Mouse (Mus musculus) MEL (cell line): ENCODE measurements around the gene Srebf1. TPM values are rescaled to one million over a fixed set of nuclear protein-coding genes. Genes with fewer than 3 reads are reported as not detected.

ENCODE experiments used
- DNase-seq: peaks from one replicate; pipeline ENCODE4 v3.0.0; 2011; ENCODE audit warnings: low read depth, low spot score
- H3K27ac ChIP-seq: 2 replicates; pipeline ENCODE4 v1.5.1; 2012; ENCODE audit warnings: low read depth, mild to moderate bottlenecking, control low read depth, low read length, moderate library complexity; ENCODE audit not compliant: control insufficient read depth
- H3K27me3 ChIP-seq, 2 experiments: fragments of 150-350 bp in 1 of 2; sonication (generic) in 1 of 2; 2 replicates each; pipeline ENCODE4 v1.6.1; 2012; ENCODE audit warnings: low read length in 2 of 2, mild to moderate bottlenecking in 2 of 2, improper control_type of control experiment in 1 of 2, moderate library complexity in 1 of 2; ENCODE audit not compliant: insufficient read depth in 2 of 2, control insufficient read depth in 1 of 2
- H3K36me3 ChIP-seq, 2 experiments: 2 replicates each; pipeline ENCODE4 v1.6.1; 2012 to 2014; ENCODE audit warnings: low read length in 2 of 2, improper control_type of control experiment in 1 of 2, inconsistent platforms in 1 of 2, mild to moderate bottlenecking in 1 of 2; ENCODE audit not compliant: insufficient read depth in 2 of 2, control insufficient read depth in 1 of 2
- H3K4me1 ChIP-seq, 2 experiments: fragments of 150-350 bp in 1 of 2; sonication (generic) in 1 of 2; 2 replicates each; pipeline ENCODE4 v1.6.1; 2012; ENCODE audit warnings: low read length in 2 of 2, improper control_type of control experiment in 1 of 2, mild to moderate bottlenecking in 1 of 2; ENCODE audit not compliant: insufficient read depth in 2 of 2, control insufficient read depth in 1 of 2
- H3K4me3 ChIP-seq, 2 experiments: fragments of 150-350 bp in 1 of 2; sonication (generic) in 1 of 2; 2 replicates each; pipeline ENCODE4 v1.5.1; 2012; ENCODE audit warnings: low read depth in 2 of 2, low read length in 2 of 2, mild to moderate bottlenecking in 2 of 2, moderate library complexity in 2 of 2, control low read depth in 1 of 2, improper control_type of control experiment in 1 of 2; ENCODE audit not compliant: control insufficient read depth in 1 of 2, insufficient read depth in 1 of 2
- H3K79me2 ChIP-seq: 2 replicates; pipeline ENCODE4 v1.6.1; 2012; ENCODE audit warnings: mild to moderate bottlenecking, low read length, moderate library complexity; ENCODE audit not compliant: control insufficient read depth, poor library complexity, insufficient read depth
- H3K9ac ChIP-seq: 2 replicates; pipeline ENCODE4 v1.6.1; 2012; ENCODE audit warnings: low read depth, mild to moderate bottlenecking, control low read depth, low read length, moderate library complexity; ENCODE audit not compliant: control insufficient read depth, poor library complexity, severe bottlenecking
- H3K9me3 ChIP-seq: fragments of 150-350 bp; sonication (generic); replicated peaks from 2 replicates; pipeline ENCODE4 v1.6.1; 2012; ENCODE audit warnings: mild to moderate bottlenecking, low read length, improper control_type of control experiment, moderate library complexity; ENCODE audit not compliant: insufficient read depth
- BHLHE40 ChIP-seq: IDR thresholded peaks from 2 replicates; pipeline ENCODE4 v1.6.1; 2012; ENCODE audit warnings: low read depth, mild to moderate bottlenecking, inconsistent platforms, low read length, improper control_type of control experiment, borderline replicate concordance
- CHD2 ChIP-seq: IDR thresholded peaks from 2 replicates; pipeline ENCODE4 v1.6.1; 2011; ENCODE audit warnings: low read length, improper control_type of control experiment
- GABPA ChIP-seq: IDR thresholded peaks from 2 replicates; pipeline ENCODE4 v1.6.1; 2012; ENCODE audit warnings: low read depth, mild to moderate bottlenecking, inconsistent platforms, low read length, improper control_type of control experiment, moderate library complexity
- GATA1 ChIP-seq: IDR thresholded peaks from 2 replicates; pipeline ENCODE4 v1.6.1; 2011; ENCODE audit warnings: low read depth, low read length, improper control_type of control experiment
- MAX ChIP-seq: IDR thresholded peaks from 2 replicates; pipeline ENCODE4 v1.6.1; 2011; ENCODE audit warnings: low read length, improper control_type of control experiment
- MYC ChIP-seq: IDR thresholded peaks from 2 replicates; pipeline ENCODE4 v1.6.1; 2011; ENCODE audit warnings: low read depth, mild to moderate bottlenecking, low read length, improper control_type of control experiment, moderate library complexity
- NRF1 ChIP-seq: IDR thresholded peaks from 2 replicates; pipeline ENCODE4 v1.6.1; 2014; ENCODE audit warnings: low read depth, mild to moderate bottlenecking, inconsistent platforms, low read length, improper control_type of control experiment, moderate library complexity; ENCODE audit not compliant: poor library complexity, insufficient read depth, severe bottlenecking
- POLR2AphosphoS2 ChIP-seq: IDR thresholded peaks from 2 replicates; pipeline ENCODE4 v1.6.1; 2011; ENCODE audit warnings: low read length, improper control_type of control experiment
- TBP ChIP-seq: IDR thresholded peaks from 2 replicates; pipeline ENCODE4 v1.8.0; 2011; ENCODE audit warnings: low read depth, low read length, improper control_type of control experiment
- TCF12 ChIP-seq: IDR thresholded peaks from 2 replicates; pipeline ENCODE4 v1.6.1; 2014; ENCODE audit warnings: low read depth, mild to moderate bottlenecking, inconsistent platforms, low read length, improper control_type of control experiment, moderate library complexity
- USF1 ChIP-seq: IDR thresholded peaks from 2 replicates; pipeline ENCODE4 v1.6.1; 2014; ENCODE audit warnings: low read depth, mild to moderate bottlenecking, inconsistent platforms, low read length, improper control_type of control experiment, moderate library complexity
- ZC3H11A ChIP-seq: IDR thresholded peaks from 2 replicates; pipeline ENCODE4 v1.6.1; 2012; ENCODE audit warnings: low read depth, mild to moderate bottlenecking, inconsistent platforms, low read length, improper control_type of control experiment
- polyA plus RNA-seq, 2 experiments: library from polyadenylated mRNA; stranded (reverse) in 1 of 2; unstranded in 1 of 2; fragments of >175 nt in 1 of 2; fragments of >200 nt in 1 of 2; gene quantifications; 2 replicates each; pipeline versions ENCODE4 v1.2.1 to v1.2.4; 2012; ENCODE audit warnings: low replicate concordance in 2 of 2, low read depth in 1 of 2; ENCODE audit not compliant: insufficient read length in 2 of 2, insufficient read depth in 1 of 2, missing spikeins in 1 of 2
- total RNA-seq: library from RNA; depleted of rRNA; stranded (reverse); fragments of 300-350 nt; gene quantifications from 2 replicates; pipeline ENCODE4 v1.2.3, GENCODE M21; 2012

Srebf1 gene
- total and polyA plus RNA-seq, 3 experiments, result 241 to 288 TPM; not detected in 1

DNA sequence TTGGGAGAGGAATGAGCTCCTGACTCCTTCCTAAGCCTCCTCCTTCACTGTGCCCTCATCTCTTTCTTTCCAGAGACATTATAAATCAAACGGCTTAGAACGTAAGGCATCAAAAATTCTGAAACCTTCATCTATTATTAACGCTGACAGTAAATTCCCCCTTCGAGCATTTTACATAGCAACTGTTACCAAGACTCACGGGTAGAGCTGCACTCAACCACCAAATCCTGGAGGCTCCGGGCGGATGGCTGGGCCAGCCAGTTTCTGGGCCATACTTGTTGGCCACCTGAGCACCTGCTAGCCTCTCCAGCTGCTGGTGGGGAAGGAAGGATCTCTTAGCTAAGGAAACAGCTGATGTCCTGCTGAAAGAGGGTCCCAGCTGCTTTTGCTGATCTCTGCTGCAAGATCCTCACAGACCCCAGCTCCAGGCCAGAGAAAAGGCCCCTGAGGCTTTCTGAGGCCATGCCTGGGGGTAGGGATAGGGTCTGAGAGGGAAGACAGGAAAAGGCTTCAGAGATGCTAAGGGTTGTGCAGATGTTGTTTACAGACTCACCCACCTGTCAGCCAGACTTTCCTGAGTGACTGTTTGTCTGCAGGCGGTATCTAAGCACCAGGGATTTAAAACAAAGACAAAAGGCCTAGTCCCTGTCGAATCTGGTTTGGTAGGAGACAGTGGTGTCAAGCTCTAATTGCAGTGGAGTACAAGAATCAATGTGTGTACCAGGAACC, 61.1 kb downstream of the Srebf1 start:
- peaks cover 0 to 9% of the 10 kb centered on the region in 2 experiments; a peak in 2 of 4 replicates for H3K36me3 ChIP-seq
- no peak overlapping the region for H3K9ac ChIP-seq
- H3K9me3 ChIP-seq, result no peaks in the 10 kb centered on the region
- no peak overlapping the region for H3K27ac ChIP-seq
- H3K4me3 ChIP-seq, result no peak overlapping the region
- TF ChIP-seq GATA1 (no peak), MAX (no peak), POLR2AphosphoS2 (0 out of 2 replicates have a peak, but pooled peaks have one; percentile 28)
- H3K27me3 ChIP-seq, result no peaks in the 10 kb centered on the region
- no peak for DNase-seq
- peaks cover 2% of the 10 kb centered on the region; the same call in 1 of the 2 replicates for H3K79me2 ChIP-seq
- H3K4me1 ChIP-seq, result no peaks in the 10 kb centered on the region

DNA sequence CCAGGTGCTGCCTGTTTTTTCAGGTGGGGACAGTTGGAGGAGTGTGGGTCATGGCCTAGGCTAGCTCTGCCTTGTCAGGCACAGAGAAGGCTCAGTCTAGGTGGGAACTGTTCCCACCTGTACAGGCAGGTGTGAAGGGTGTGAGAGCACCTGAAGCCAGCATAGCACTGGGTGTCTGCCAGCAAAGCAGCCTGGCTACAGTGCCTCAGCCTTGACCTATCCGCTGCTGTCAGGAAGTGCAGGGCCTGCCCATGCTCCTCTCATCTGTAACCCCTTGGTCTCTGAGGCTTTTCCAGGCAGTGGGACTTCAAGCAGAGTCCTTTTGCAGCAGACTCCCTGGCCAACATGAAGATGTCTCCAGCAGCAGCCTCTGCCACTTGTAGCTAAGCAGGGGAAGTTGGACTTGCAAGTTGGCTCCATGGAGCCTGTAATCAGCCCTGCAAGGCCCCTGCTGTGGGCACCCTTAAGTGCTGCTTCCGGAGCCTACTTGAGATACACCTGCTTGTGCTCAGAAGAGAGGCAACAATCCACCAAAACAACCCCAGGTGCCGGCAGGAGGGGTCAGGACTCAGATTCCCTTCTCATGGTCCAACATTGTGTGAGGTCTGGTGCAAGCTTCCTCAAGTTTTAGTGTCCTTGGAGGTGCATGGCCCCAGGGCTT, 61.8 kb downstream of the Srebf1 start:
- Histone ChIP-seq H3K36me3 (peaks cover 0 to 10% of the 10 kb centered on the region in 2 experiments; a peak in 2 of 4 replicates), H3K79me2 (peaks cover 2% of the 10 kb centered on the region; the same call in 1 of the 2 replicates), H3K4me3 (no peak overlapping the region), H3K27ac (no peak overlapping the region), H3K27me3 (no peaks in the 10 kb centered on the region), H3K9ac (no peak overlapping the region), H3K4me1 (no peaks in the 10 kb centered on the region), H3K9me3 (no peaks in the 10 kb centered on the region)
- DNase-seq, result no peak
- TF ChIP-seq TBP, result no peak
- TF ChIP-seq BHLHE40, result no peak
- no peak for TF ChIP-seq GABPA

GRCm38 (mm10) chr11:60159955-60160354, 62.4 kb downstream of the Srebf1 start:
- Histone ChIP-seq H3K27ac (no peak overlapping the region), H3K36me3 (peaks cover 0 to 12% of the 10 kb centered on the region in 2 experiments; a peak in 2 of 4 replicates), H3K9ac (no peak overlapping the region), H3K79me2 (peaks cover under 1% of the 10 kb centered on the region; the same call in 1 of the 2 replicates), H3K9me3 (no peaks in the 10 kb centered on the region), H3K27me3 (no peaks in the 10 kb centered on the region), H3K4me1 (no peaks in the 10 kb centered on the region), H3K4me3 (no peak overlapping the region)
- no peak for DNase-seq
- TF ChIP-seq CHD2, result no peak
- no peak for TF ChIP-seq POLR2AphosphoS2
- no peak for TF ChIP-seq NRF1
- TF ChIP-seq MYC, result no peak
- TF ChIP-seq ZC3H11A, result no peak
- no peak for TF ChIP-seq BHLHE40
- no peak for TF ChIP-seq TCF12
- TF ChIP-seq USF1, result no peak
